Mouse (Mus musculus) testis, adult 2 months (tissue): ENCODE results near the gene Spred3.

ENCODE experiments used
- CTCF ChIP-seq: fragments of 200-500 bp; IDR thresholded peaks from 2 replicates; pipeline ENCODE4 v1.5.1; 2012; ENCODE audit warnings: low read depth, mild to moderate bottlenecking, inconsistent platforms, low read length, moderate library complexity; ENCODE audit not compliant: control insufficient read depth, insufficient read depth, insufficient replicate concordance
- POLR2A ChIP-seq: fragments of 200-500 bp; IDR thresholded peaks from 2 replicates; pipeline ENCODE4 v1.6.1; 2012; ENCODE audit warnings: low read depth, mild to moderate bottlenecking, inconsistent platforms, low read length, moderate library complexity; ENCODE audit not compliant: control insufficient read depth

DNA sequence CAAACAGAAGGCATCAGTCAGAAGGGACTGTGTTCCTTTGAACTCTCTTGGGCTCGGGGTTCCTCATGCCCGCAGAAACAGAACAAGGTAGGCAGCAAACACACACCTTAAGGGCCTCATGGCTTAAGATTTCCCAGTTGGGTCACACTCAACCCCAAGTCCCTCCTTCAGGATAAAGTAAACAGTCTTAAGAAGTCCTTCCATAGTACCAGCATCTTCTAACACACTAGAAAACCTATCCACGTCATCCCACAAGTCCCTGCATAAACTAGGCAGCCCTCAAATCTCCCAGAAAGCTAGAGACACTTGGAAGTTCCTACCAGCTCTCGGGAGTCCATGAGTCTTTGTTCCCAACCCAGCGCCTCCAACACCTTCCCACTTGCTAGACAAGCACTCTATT lies 7.9 kb downstream of the Spred3 start:
- TF ChIP-seq CTCF (no peak), POLR2A (no peak)
